Mouse (Mus musculus): ENCODE results near the gene 1700020D05Rik.

GRCm38 (mm10) chr19:5492641-5493040 lies 10.9 kb downstream of the 1700020D05Rik start:
- no peak for TF ChIP-seq CTCF (IDR thresholded peaks at IDR 0.05; ENCODE audit: low read depth)
- TF ChIP-seq EP300 (optimal IDR thresholded peaks at IDR 0.05), result no peak
